Mouse (Mus musculus): Measurements from ENCODE around the gene Mettl26. TPM values are rescaled to one million over a fixed set of nuclear protein-coding genes. Genes with fewer than 3 reads are reported as not detected.

The Mettl26 gene
- total RNA-seq, 2 experiments from 2014 or later = 22.3 to 39.1 TPM

GRCm38 (mm10) chr17:25919786-25920642, 45.1 kb downstream of the Mettl26 start:
- ATAC-seq (replicated peaks; ENCODE audit: poor library complexity) = peak; percentile 87

- ATAC-seq (replicated peaks; ENCODE audit: poor library complexity) = no peak
Observed at GRCm38 (mm10) chr17:25922120-25922519, 47.2 kb downstream of the Mettl26 start.

DNA sequence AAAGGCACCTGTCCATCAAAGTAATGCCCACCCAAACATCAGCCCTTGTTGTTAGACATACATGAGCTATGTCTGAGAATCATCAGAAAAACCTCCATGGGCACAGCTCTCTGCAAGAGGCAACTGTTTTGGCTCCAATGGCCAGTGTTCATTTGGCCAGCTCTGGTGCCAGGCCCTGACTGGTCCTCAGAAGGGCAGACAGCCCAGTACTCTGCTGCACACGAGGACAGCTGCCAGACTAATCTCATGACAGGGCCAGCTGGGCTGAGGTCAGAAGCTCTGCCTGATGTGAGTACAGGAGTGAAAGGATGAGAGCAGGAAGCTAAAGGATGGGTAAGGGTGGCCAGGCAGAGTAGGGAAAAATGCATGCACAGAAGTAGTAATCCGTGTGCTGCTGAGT, 50.5 kb downstream of the Mettl26 start:
- no peak for ATAC-seq (replicated peaks; ENCODE audit: poor library complexity)

Other genes with a start within 250 kb of the Mettl26 start
Only the 30 nearest of the 31 such genes appear.
- not detected in 2 replicates for gene Gng13, start 157.9 kb upstream of the Mettl26 start, total RNA-seq (2015)
- 0.34 TPM in 1 of 2 replicates, not detected in the other for gene Gng13, start 157.9 kb upstream of the Mettl26 start, total RNA-seq (2017)
- 12.9 and 19.0 TPM in 2 replicates for gene Chtf18, start 147.7 kb upstream of the Mettl26 start, total RNA-seq (2015)
- 27.0 and 30.2 TPM in 2 replicates for gene Chtf18, start 147.7 kb upstream of the Mettl26 start, total RNA-seq (2017)
- 5.5 and 5.7 TPM in 2 replicates for gene Rpusd1, start 147.4 kb upstream of the Mettl26 start, total RNA-seq (2015)
- gene Rpusd1, start 147.4 kb upstream of the Mettl26 start, total RNA-seq (2017) = 1.6 and 6.0 TPM in 2 replicates
- not detected in 2 replicates for gene Mslnl, start 139.0 kb upstream of the Mettl26 start, total RNA-seq (2015)
- not detected in 2 replicates for gene Mslnl, start 139.0 kb upstream of the Mettl26 start, total RNA-seq (2017)
- 0.46 TPM in 1 of 2 replicates, not detected in the other for gene Msln, start 120.7 kb upstream of the Mettl26 start, total RNA-seq (2015)
- gene Msln, start 120.7 kb upstream of the Mettl26 start, total RNA-seq (2017) = not detected in 2 replicates
- gene Narfl, start 101.3 kb upstream of the Mettl26 start, total RNA-seq (2015) = 12.3 and 16.2 TPM in 2 replicates
- gene Narfl, start 101.3 kb upstream of the Mettl26 start, total RNA-seq (2017) = 24.5 and 31.5 TPM in 2 replicates
- gene Haghl, start 89.4 kb upstream of the Mettl26 start, total RNA-seq (2015) = 10.9 and 13.4 TPM in 2 replicates
- 15.2 and 18.8 TPM in 2 replicates for gene Haghl, start 89.4 kb upstream of the Mettl26 start, total RNA-seq (2017)
- gene Ccdc78, start 88.5 kb upstream of the Mettl26 start, total RNA-seq (2015) = 0.05 TPM in 1 of 2 replicates, not detected in the other
- 0.20 and 0.21 TPM in 2 replicates for gene Ccdc78, start 88.5 kb upstream of the Mettl26 start, total RNA-seq (2017)
- 113 and 126 TPM in 2 replicates for gene Fam173a, start 82.2 kb upstream of the Mettl26 start, total RNA-seq (2015)
- gene Fam173a, start 82.2 kb upstream of the Mettl26 start, total RNA-seq (2017) = 29.3 and 38.2 TPM in 2 replicates
- 1.8 TPM in 1 of 2 replicates, not detected in the other for gene AC134908.4, start 79.4 kb upstream of the Mettl26 start, total RNA-seq (2015)
- not detected in 2 replicates for gene AC134908.4, start 79.4 kb upstream of the Mettl26 start, total RNA-seq (2017)
- gene Metrn, start 77.9 kb upstream of the Mettl26 start, total RNA-seq (2015) = 4.5 and 9.7 TPM in 2 replicates
- 26.8 and 29.5 TPM in 2 replicates for gene Metrn, start 77.9 kb upstream of the Mettl26 start, total RNA-seq (2017)
- not detected in 2 replicates for gene Fbxl16, start 66.0 kb upstream of the Mettl26 start, total RNA-seq (2015)
- gene Fbxl16, start 66.0 kb upstream of the Mettl26 start, total RNA-seq (2017) = not detected in 2 replicates
- gene Wdr24, start 51.4 kb upstream of the Mettl26 start, total RNA-seq (2015) = 10.0 and 10.1 TPM in 2 replicates
- 16.1 and 18.0 TPM in 2 replicates for gene Wdr24, start 51.4 kb upstream of the Mettl26 start, total RNA-seq (2017)
- 12.0 and 15.6 TPM in 2 replicates for gene Jmjd8, start 46.2 kb upstream of the Mettl26 start, total RNA-seq (2015)
- 19.5 and 22.8 TPM in 2 replicates for gene Jmjd8, start 46.2 kb upstream of the Mettl26 start, total RNA-seq (2017)
- gene Stub1, start 41.7 kb upstream of the Mettl26 start, total RNA-seq (2015) = 66.5 and 73.4 TPM in 2 replicates
- gene Stub1, start 41.7 kb upstream of the Mettl26 start, total RNA-seq (2017) = 99.5 and 106 TPM in 2 replicates
- 1.0 and 1.1 TPM in 2 replicates for gene Rhbdl1, start 37.8 kb upstream of the Mettl26 start, total RNA-seq (2015)
- 2.5 TPM in 1 of 2 replicates, not detected in the other for gene Rhbdl1, start 37.8 kb upstream of the Mettl26 start, total RNA-seq (2017)
- 0.17 and 0.32 TPM in 2 replicates for gene Gm20683, start 33.3 kb upstream of the Mettl26 start, total RNA-seq (2015)
- 0.54 and 0.78 TPM in 2 replicates for gene Gm20683, start 33.3 kb upstream of the Mettl26 start, total RNA-seq (2017)
- 15.1 and 17.0 TPM in 2 replicates for gene Rhot2, start 30.2 kb upstream of the Mettl26 start, total RNA-seq (2015)
- 18.0 and 19.7 TPM in 2 replicates for gene Rhot2, start 30.2 kb upstream of the Mettl26 start, total RNA-seq (2017)
- 29.5 and 37.9 TPM in 2 replicates for gene Wdr90, start 13.6 kb upstream of the Mettl26 start, total RNA-seq (2015)
- 17.4 and 17.6 TPM in 2 replicates for gene Wdr90, start 13.6 kb upstream of the Mettl26 start, total RNA-seq (2017)
- gene Mcrip2, start 6.3 kb upstream of the Mettl26 start, total RNA-seq (2015) = 41.0 and 42.2 TPM in 2 replicates
- gene Mcrip2, start 6.3 kb upstream of the Mettl26 start, total RNA-seq (2017) = 8.6 and 19.7 TPM in 2 replicates
- gene Wfikkn1, start 5.8 kb downstream of the Mettl26 start, total RNA-seq (2015) = 0.37 and 1.1 TPM in 2 replicates
- gene Wfikkn1, start 5.8 kb downstream of the Mettl26 start, total RNA-seq (2017) = 0.12 and 0.54 TPM in 2 replicates
- 7.9 and 8.5 TPM in 2 replicates for gene Rab40c, start 44.7 kb downstream of the Mettl26 start, total RNA-seq (2015)
- gene Rab40c, start 44.7 kb downstream of the Mettl26 start, total RNA-seq (2017) = 10.4 and 12.0 TPM in 2 replicates
- gene Pigq, start 69.9 kb downstream of the Mettl26 start, total RNA-seq (2015) = 53.3 and 56.3 TPM in 2 replicates
- 41.6 and 41.8 TPM in 2 replicates for gene Pigq, start 69.9 kb downstream of the Mettl26 start, total RNA-seq (2017)
- gene Nhlrc4, start 69.9 kb downstream of the Mettl26 start, total RNA-seq (2015) = not detected in 2 replicates
- gene Nhlrc4, start 69.9 kb downstream of the Mettl26 start, total RNA-seq (2017) = not detected in 2 replicates
- not detected in 2 replicates for gene A930017K11Rik, start 77.5 kb downstream of the Mettl26 start, total RNA-seq (2015)
- not detected in 2 replicates for gene A930017K11Rik, start 77.5 kb downstream of the Mettl26 start, total RNA-seq (2017)
- 8.6 and 11.2 TPM in 2 replicates for gene Capn15, start 110.7 kb downstream of the Mettl26 start, total RNA-seq (2015)
- gene Capn15, start 110.7 kb downstream of the Mettl26 start, total RNA-seq (2017) = 2.4 and 3.3 TPM in 2 replicates
- gene Rab11fip3, start 194.5 kb downstream of the Mettl26 start, total RNA-seq (2015) = 0.69 and 1.6 TPM in 2 replicates
- 0.83 and 1.9 TPM in 2 replicates for gene Rab11fip3, start 194.5 kb downstream of the Mettl26 start, total RNA-seq (2017)
- gene Decr2, start 215.3 kb downstream of the Mettl26 start, total RNA-seq (2015) = 2.9 and 5.3 TPM in 2 replicates
- 10.1 and 11.7 TPM in 2 replicates for gene Decr2, start 215.3 kb downstream of the Mettl26 start, total RNA-seq (2017)
- 46.5 and 47.1 TPM in 2 replicates for gene Nme4, start 220.5 kb downstream of the Mettl26 start, total RNA-seq (2015)
- gene Nme4, start 220.5 kb downstream of the Mettl26 start, total RNA-seq (2017) = 42.7 and 45.4 TPM in 2 replicates
- gene Tmem8, start 238.2 kb downstream of the Mettl26 start, total RNA-seq (2015) = 7.2 and 7.4 TPM in 2 replicates
- gene Tmem8, start 238.2 kb downstream of the Mettl26 start, total RNA-seq (2017) = 4.9 and 8.6 TPM in 2 replicates

Measured in megakaryocyte progenitor cell, adult 5-6 weeks (primary cell).